Mouse (Mus musculus): ENCODE data around the gene Mfsd14a. TPM values are rescaled to one million over a fixed set of nuclear protein-coding genes. Genes with fewer than 3 reads are reported as not detected.

Gene Mfsd14a
- total and polyA plus RNA-seq, 3 experiments, result 39.2 to 111 (median 45.9) TPM

DNA sequence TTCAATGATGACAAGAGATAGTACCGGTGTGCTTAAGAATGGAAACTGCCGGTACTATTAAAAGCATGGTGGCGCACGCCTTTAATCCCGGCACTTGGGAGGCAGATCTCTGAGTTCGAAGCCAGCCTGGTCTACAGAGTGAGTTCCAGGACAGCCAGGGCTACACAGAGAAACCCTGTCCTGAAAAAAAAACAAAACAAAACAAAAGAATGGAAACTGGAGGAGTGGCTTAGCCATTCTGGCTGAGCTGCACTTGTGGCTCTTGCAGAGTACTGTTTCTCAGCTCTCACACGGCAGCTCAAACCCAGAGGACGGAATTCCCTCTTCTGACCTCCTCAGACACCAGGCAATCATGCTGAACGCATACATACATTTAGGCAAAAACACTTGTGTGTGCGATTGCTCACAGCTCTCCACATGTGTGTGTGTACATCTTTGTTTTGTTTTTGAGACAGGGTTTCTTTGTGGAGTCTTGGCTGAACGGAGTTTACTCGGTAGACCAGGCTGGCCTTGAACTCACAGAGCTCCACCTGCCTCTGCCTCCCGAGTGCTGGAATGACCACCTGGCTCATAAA, 2.5 kb downstream of the Mfsd14a start:
- no peaks in the 10 kb centered on the region for H3K9me3 ChIP-seq (replicated peaks; ENCODE audit: insufficient read depth, low read length)
- no peak overlapping the region for H3K27ac ChIP-seq (ENCODE audit: control insufficient read depth, low read depth, low read length)
- DNase-seq (ENCODE audit: low read depth, low spot score), result no peak
- no peak overlapping the region for H3K4me3 ChIP-seq (ENCODE audit: control insufficient read depth in 1 of 2, insufficient read depth in 1 of 2, low read depth in 2 of 2, low read length in 2 of 2)
- H3K27me3 ChIP-seq (ENCODE audit: control insufficient read depth in 1 of 2, insufficient read depth in 2 of 2, low read length in 2 of 2), result no peaks in the 10 kb centered on the region
- TF ChIP-seq USF2 (IDR thresholded peaks at IDR 0.05; ENCODE audit: borderline replicate concordance in 1 of 2, insufficient read depth in 1 of 2, low read depth in 1 of 2, low read length in 2 of 2), result no peak
- TF ChIP-seq SIN3A (IDR thresholded peaks at IDR 0.05; ENCODE audit: low read length), result no peak
- no peak for TF ChIP-seq ZNF384 (IDR thresholded peaks at IDR 0.05; ENCODE audit: low read depth, low read length)
- no peak for TF ChIP-seq ZKSCAN1 (IDR thresholded peaks at IDR 0.05; ENCODE audit: low read depth, low read length)
- TF ChIP-seq TAL1 (IDR thresholded peaks at IDR 0.05; ENCODE audit: low read length), result no peak
- no peak for TF ChIP-seq MXI1 (IDR thresholded peaks at IDR 0.05; ENCODE audit: low read depth, low read length)
- TF ChIP-seq ZC3H11A (IDR thresholded peaks at IDR 0.05; ENCODE audit: low read depth, low read length), result no peak
- H3K4me1 ChIP-seq (ENCODE audit: control insufficient read depth in 1 of 2, insufficient read depth in 2 of 2, low read length in 2 of 2), result peaks cover 2 to 27% of the 10 kb centered on the region in 2 experiments; a peak in 2 of 4 replicates
- H3K36me3 ChIP-seq (ENCODE audit: control insufficient read depth in 1 of 2, insufficient read depth in 2 of 2, low read length in 2 of 2), result peaks cover 0 to 28% of the 10 kb centered on the region in 2 experiments; a peak in 3 of 4 replicates
- H3K9ac ChIP-seq (ENCODE audit: control insufficient read depth, low read depth, low read length, poor library complexity, severe bottlenecking), result peak overlapping the region; percentile 6; the same call in 1 of the 2 replicates
- peaks cover 68% of the 10 kb centered on the region for H3K79me2 ChIP-seq (ENCODE audit: control insufficient read depth, insufficient read depth, low read length, poor library complexity)

DNA sequence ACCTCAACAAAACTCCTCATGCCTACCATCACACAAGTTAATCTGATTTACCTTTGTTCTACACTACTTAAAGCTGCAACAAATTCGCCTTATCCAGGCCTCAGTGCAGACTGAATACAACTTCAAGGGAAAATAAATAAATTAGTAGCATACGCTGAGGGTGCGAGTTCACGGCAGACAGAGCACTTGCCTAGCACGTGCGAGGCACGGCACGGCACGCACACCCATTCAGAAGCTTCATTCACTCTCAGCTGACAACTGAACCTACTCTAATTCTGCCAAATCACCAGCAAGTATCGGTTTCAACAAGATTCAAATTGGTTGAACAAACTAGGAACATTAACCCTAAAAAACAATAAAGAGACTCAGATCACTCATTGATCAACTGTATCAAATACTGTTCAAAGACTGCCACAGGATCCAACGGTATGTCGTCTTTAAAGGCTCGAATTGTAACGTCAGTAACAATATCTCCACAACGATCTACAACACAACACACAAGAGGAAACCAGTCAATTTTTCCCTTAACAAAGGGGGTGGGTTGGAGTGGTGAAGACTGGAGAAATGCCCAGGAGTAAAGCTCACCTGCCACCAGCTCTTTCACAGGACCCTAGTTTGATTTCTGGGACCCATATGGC, 3.4 kb downstream of the Mfsd14a start:
- Histone ChIP-seq H3K27me3 (ENCODE audit: control insufficient read depth in 1 of 2, insufficient read depth in 2 of 2, low read length in 2 of 2) (no peaks in the 10 kb centered on the region), H3K4me3 (ENCODE audit: control insufficient read depth in 1 of 2, insufficient read depth in 1 of 2, low read depth in 2 of 2, low read length in 2 of 2) (no peak overlapping the region), H3K79me2 (ENCODE audit: control insufficient read depth, insufficient read depth, low read length, poor library complexity) (peaks cover 75% of the 10 kb centered on the region), H3K9me3 (replicated peaks; ENCODE audit: insufficient read depth, low read length) (no peaks in the 10 kb centered on the region), H3K4me1 (ENCODE audit: control insufficient read depth in 1 of 2, insufficient read depth in 2 of 2, low read length in 2 of 2) (peaks cover 2 to 31% of the 10 kb centered on the region in 2 experiments; a peak in 3 of 4 replicates), H3K9ac (ENCODE audit: control insufficient read depth, low read depth, low read length, poor library complexity, severe bottlenecking) (no peak overlapping the region), H3K27ac (ENCODE audit: control insufficient read depth, low read depth, low read length) (no peak overlapping the region), H3K36me3 (ENCODE audit: control insufficient read depth in 1 of 2, insufficient read depth in 2 of 2, low read length in 2 of 2) (peaks cover 0 to 30% of the 10 kb centered on the region in 2 experiments; a peak in 3 of 4 replicates)
- TF ChIP-seq NELFE (IDR thresholded peaks at IDR 0.05; ENCODE audit: low read depth, low read length), result no peak
- TF ChIP-seq ZMIZ1 (IDR thresholded peaks at IDR 0.05; ENCODE audit: low read depth, low read length), result no peak
- DNase-seq (ENCODE audit: low read depth, low spot score), result no peak

GRCm38 (mm10) chr3:116656184-116656965, 6.1 kb downstream of the Mfsd14a start:
- H3K4me1 ChIP-seq (ENCODE audit: control insufficient read depth in 1 of 2, insufficient read depth in 2 of 2, low read length in 2 of 2), result peaks cover 5 to 29% of the 10 kb centered on the region in 2 experiments
- no peak overlapping the region for H3K9ac ChIP-seq (ENCODE audit: control insufficient read depth, low read depth, low read length, poor library complexity, severe bottlenecking)
- peaks cover 89% of the 10 kb centered on the region for H3K79me2 ChIP-seq (ENCODE audit: control insufficient read depth, insufficient read depth, low read length, poor library complexity)
- peaks cover 0 to 36% of the 10 kb centered on the region in 2 experiments; a peak in 3 of 4 replicates for H3K36me3 ChIP-seq (ENCODE audit: control insufficient read depth in 1 of 2, insufficient read depth in 2 of 2, low read length in 2 of 2)
- H3K9me3 ChIP-seq (replicated peaks; ENCODE audit: insufficient read depth, low read length), result no peaks in the 10 kb centered on the region
- H3K27me3 ChIP-seq (ENCODE audit: control insufficient read depth in 1 of 2, insufficient read depth in 2 of 2, low read length in 2 of 2), result no peaks in the 10 kb centered on the region
- no peak overlapping the region for H3K27ac ChIP-seq (ENCODE audit: control insufficient read depth, low read depth, low read length)
- no peak for DNase-seq (ENCODE audit: low read depth, low spot score)
- H3K4me3 ChIP-seq (ENCODE audit: control insufficient read depth in 1 of 2, insufficient read depth in 1 of 2, low read depth in 2 of 2, low read length in 2 of 2), result no peak overlapping the region
- TF ChIP-seq CTCF (IDR thresholded peaks at IDR 0.05 in 2 of 3, conservative IDR thresholded peaks at IDR 0.05 in 1 of 3; ENCODE audit: control insufficient read depth in 1 of 3, insufficient read depth in 1 of 3, low read depth in 2 of 3, low read length in 3 of 3, poor library complexity in 1 of 3, severe bottlenecking in 1 of 3), result no peak
- TF ChIP-seq MAFK (IDR thresholded peaks at IDR 0.05; ENCODE audit: borderline replicate concordance, low read depth, low read length), result no peak
- no peak for TF ChIP-seq MXI1 (IDR thresholded peaks at IDR 0.05; ENCODE audit: low read depth, low read length)
- TF ChIP-seq POLR2AphosphoS2 (IDR thresholded peaks at IDR 0.05; ENCODE audit: low read length), result no peak
- TF ChIP-seq MYB (IDR thresholded peaks at IDR 0.05; ENCODE audit: low read depth, low read length), result no peak
- TF ChIP-seq GATA1 (IDR thresholded peaks at IDR 0.05; ENCODE audit: low read depth, low read length), result no peak
- no peak for TF ChIP-seq HCFC1 (IDR thresholded peaks at IDR 0.05; ENCODE audit: low read depth, low read length)
- TF ChIP-seq NRF1 (IDR thresholded peaks at IDR 0.05; ENCODE audit: insufficient read depth, low read depth, low read length, poor library complexity, severe bottlenecking), result no peak
- no peak for TF ChIP-seq E2F4 (IDR thresholded peaks at IDR 0.05; ENCODE audit: borderline replicate concordance, low read depth, low read length)
- no peak for TF ChIP-seq JUND (IDR thresholded peaks at IDR 0.05; ENCODE audit: low read depth, low read length)
- TF ChIP-seq NELFE (IDR thresholded peaks at IDR 0.05; ENCODE audit: low read depth, low read length), result no peak
- TF ChIP-seq RAD21 (IDR thresholded peaks at IDR 0.05; ENCODE audit: low read depth, low read length), result no peak
- no peak for TF ChIP-seq CHD1 (IDR thresholded peaks at IDR 0.05; ENCODE audit: low read depth, low read length)
- TF ChIP-seq ZKSCAN1 (IDR thresholded peaks at IDR 0.05; ENCODE audit: low read depth, low read length), result no peak
- no peak for TF ChIP-seq MAZ (IDR thresholded peaks at IDR 0.05; ENCODE audit: low read depth, low read length)
- TF ChIP-seq SMC3 (IDR thresholded peaks at IDR 0.05; ENCODE audit: low read depth, low read length), result no peak
- TF ChIP-seq TCF12 (IDR thresholded peaks at IDR 0.05; ENCODE audit: low read depth, low read length), result no peak

Data from MEL (cell line).